Mouse (Mus musculus): ENCODE results near the gene Opn4. TPM values are rescaled to one million over a fixed set of nuclear protein-coding genes. Genes with fewer than 3 reads are reported as not detected.

Gene Opn4
- polyA plus RNA-seq (2016; fragmentation: Nextera tagmentation; extraction: Ambion mirVana): 4.1 and 5.9 TPM in 2 replicates

DNA sequence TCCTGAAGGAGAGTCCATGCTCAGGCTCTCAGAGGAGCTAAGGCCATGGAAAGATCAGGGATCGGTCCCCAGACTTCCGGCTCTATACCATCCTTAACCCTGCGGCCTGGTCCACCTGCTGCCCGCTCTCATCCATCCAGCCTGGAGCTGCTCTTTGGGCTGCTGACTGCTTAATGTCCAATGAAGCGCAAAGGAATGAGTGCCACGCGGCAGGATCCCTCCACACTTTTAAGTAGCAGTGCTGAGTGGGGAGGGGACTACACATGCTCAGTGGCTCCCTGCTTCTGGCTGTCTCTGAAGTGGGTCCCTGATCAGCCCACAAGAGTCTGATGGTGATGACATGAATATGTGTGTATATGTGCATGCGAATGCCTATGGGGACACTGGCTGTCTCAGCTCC lies at the start of gene Opn4:
Gene Opn4 (minus strand): TSS at position 202 of the 400 bp plus-strand sequence.
- H3K4me3 ChIP-seq: no peak within 1 kb of the TSS
- H3K36me3 ChIP-seq: no peaks in the 10 kb centered on the region
- H3K27me3 ChIP-seq (ENCODE audit: insufficient read depth, poor library complexity, severe bottlenecking): no peaks in the 10 kb centered on the region; the same call in 1 of the 2 replicates
- no peak within 1 kb of the TSS for H3K27ac ChIP-seq
- peaks cover 35% of the 10 kb centered on the region for H3K4me1 ChIP-seq
- DNase-seq (ENCODE audit: low spot score): no peak
- 78% methylated on average over 8 of the region's 8 CpGs for WGBS
- H3K9me3 ChIP-seq: no peaks in the 10 kb centered on the region

DNA sequence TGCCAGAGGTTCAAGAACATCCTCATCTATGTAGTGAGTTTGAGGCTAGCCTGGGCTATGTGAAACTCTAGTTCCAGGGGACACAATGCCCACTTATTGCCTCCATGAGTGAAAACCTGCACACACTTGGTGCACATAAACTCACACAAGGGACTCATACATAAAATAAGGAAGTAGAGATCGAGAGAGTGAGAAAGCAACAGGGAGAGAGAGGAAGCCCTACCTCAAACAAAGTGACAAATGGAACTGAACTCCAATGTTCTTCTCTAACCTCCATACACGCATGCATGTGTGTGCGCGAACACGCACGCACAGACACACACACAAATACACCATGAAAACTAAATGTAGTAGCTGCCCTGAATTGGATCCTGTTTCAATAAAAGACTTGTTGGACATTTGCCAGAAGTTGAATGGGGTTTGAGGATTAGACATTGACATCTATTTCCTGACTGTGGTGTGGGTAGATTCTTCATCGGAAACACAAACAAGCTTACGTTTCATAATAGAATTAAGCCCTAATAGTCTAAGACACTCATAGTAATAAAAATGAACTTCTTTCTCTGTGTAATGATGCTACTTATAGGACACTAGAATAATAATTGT lies 48.0 kb upstream of the Opn4 start:
- no peak for DNase-seq (ENCODE audit: low spot score)
- Histone ChIP-seq H3K36me3 (no peaks in the 10 kb centered on the region), H3K4me1 (peaks cover 4% of the 10 kb centered on the region; the same call in 1 of the 2 replicates), H3K27ac (no peak overlapping the region), H3K4me3 (no peak overlapping the region), H3K27me3 (ENCODE audit: insufficient read depth, poor library complexity, severe bottlenecking) (no peaks in the 10 kb centered on the region), H3K9me3 (no peaks in the 10 kb centered on the region)
- 89% methylated on average over 8 of the region's 8 CpGs for WGBS

GRCm38 (mm10) chr14:34644140-34644539 lies 44.2 kb upstream of the Opn4 start:
- WGBS: 48% methylated on average over 7 of the region's 7 CpGs
- Histone ChIP-seq H3K36me3 (no peaks in the 10 kb centered on the region), H3K9me3 (no peaks in the 10 kb centered on the region), H3K4me3 (no peak overlapping the region), H3K4me1 (peaks cover 4% of the 10 kb centered on the region; the same call in 1 of the 2 replicates), H3K27ac (no peak overlapping the region), H3K27me3 (ENCODE audit: insufficient read depth, poor library complexity, severe bottlenecking) (no peaks in the 10 kb centered on the region)
- DNase-seq (ENCODE audit: low spot score): no peak

DNA sequence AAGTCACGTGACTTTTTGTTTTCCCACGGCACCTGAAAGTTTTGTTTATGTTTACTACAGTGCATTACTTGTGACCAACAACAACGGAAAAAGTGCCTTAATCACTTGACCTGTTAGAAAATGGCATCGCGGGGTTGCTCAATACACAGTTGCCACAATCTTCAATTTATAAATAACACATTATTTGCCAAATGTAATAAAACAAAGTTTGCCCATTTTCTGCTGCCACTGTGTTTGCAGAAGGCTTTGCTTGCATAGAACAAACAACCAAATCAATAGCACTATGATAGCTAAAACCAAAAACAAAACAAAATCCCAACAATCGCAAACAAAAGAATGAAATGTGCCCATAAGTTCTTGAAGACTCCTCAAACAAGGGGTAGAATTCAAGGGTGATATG lies 35.8 kb upstream of the Opn4 start:
- Histone ChIP-seq H3K9me3 (no peaks in the 10 kb centered on the region), H3K4me3 (no peak overlapping the region), H3K27ac (no peak overlapping the region), H3K36me3 (no peaks in the 10 kb centered on the region), H3K27me3 (ENCODE audit: insufficient read depth, poor library complexity, severe bottlenecking) (no peaks in the 10 kb centered on the region), H3K4me1 (no peaks in the 10 kb centered on the region)
- DNase-seq (ENCODE audit: low spot score): no peak
- WGBS: 82% methylated on average over 6 of the region's 6 CpGs

DNA sequence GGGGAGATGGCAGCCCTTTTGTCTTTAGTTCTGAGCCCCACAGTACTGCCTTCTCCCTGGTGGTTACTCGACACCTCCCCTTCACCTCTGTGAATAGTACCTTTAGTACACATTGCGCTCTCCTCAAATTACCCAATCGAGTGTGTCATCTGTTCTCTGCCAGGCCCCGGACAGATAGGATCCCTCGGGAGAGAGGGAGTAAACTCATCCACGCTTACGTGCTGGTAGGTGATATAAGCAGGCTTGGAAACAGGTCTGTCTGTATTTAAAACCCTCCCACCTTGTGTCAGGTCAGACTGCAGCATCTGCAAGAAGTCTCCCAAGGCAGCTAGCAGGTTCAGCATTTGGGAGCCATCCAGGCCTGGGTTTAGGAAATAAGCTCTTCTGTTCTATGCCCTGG lies 35.2 kb upstream of the Opn4 start:
- Histone ChIP-seq H3K36me3 (no peaks in the 10 kb centered on the region), H3K4me3 (no peak overlapping the region), H3K27ac (no peak overlapping the region), H3K4me1 (no peaks in the 10 kb centered on the region), H3K27me3 (ENCODE audit: insufficient read depth, poor library complexity, severe bottlenecking) (no peaks in the 10 kb centered on the region), H3K9me3 (no peaks in the 10 kb centered on the region)
- DNase-seq (ENCODE audit: low spot score): no peak
- 38% methylated on average over 7 of the region's 7 CpGs for WGBS

DNA sequence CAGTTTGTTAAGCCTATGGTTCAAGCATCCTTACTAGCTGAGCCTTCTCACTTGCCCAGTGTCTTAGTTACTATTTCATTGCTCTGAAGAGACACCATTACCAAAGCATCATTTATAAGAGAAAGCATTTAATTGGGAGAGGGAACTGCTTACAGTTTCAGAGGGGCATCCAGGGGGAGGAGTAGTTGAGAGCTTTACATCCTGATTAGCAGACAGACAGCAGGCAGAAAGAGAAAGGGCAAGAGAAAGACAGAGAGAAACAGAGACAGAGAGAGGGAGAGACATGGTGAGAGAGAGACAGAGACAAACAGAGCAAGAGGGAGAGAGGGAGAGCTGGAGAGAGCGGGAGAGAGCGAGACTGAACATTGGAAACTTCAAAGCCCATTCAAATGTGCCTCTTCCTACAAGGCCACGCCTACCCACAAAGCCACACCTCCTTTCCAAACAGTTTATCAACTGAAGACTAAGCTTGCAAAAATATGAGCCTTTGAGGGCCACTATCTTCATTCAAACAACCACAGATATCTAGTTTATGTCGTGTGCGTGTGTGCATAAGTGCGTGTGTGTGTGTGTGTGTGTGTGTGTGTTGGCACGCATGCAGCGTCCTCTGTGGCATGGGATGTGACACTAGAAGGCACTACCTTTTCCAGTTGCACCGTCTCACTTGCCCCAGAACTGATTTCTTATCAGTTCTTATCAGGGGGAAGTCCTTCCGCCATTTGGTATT lies 32.9 kb upstream of the Opn4 start:
- Histone ChIP-seq H3K4me3 (no peak overlapping the region), H3K4me1 (no peaks in the 10 kb centered on the region), H3K27me3 (ENCODE audit: insufficient read depth, poor library complexity, severe bottlenecking) (no peaks in the 10 kb centered on the region), H3K36me3 (no peaks in the 10 kb centered on the region), H3K27ac (no peak overlapping the region), H3K9me3 (no peaks in the 10 kb centered on the region)
- 69% methylated on average over 10 of the region's 10 CpGs for WGBS
- DNase-seq (ENCODE audit: low spot score): no peak

DNA sequence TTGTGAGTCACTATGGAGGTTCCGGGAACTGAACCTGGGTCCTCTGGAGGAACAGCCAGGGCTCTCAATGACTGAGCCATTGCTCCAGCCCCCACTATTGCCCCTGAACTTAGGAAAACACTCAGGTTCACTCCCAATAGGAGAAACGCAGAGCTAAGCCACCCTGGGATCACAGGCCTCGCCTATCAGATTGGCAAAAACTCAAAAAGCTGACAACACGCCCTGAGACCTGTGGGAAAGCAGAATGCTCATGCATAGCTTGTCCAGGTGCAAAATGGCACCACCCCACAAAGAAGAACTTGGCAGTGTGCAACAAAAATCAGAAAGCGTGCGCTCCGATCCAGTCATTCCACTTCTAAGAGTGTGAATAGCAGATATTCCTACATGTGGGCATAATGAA lies 26.9 kb upstream of the Opn4 start:
- DNase-seq (ENCODE audit: low spot score): no peak
- Histone ChIP-seq H3K27me3 (ENCODE audit: insufficient read depth, poor library complexity, severe bottlenecking) (no peaks in the 10 kb centered on the region), H3K27ac (no peak overlapping the region), H3K4me3 (no peak overlapping the region), H3K4me1 (peaks cover 11% of the 10 kb centered on the region; the same call in 1 of the 2 replicates), H3K36me3 (no peaks in the 10 kb centered on the region), H3K9me3 (no peaks in the 10 kb centered on the region)
- 83% methylated on average over 7 of the region's 7 CpGs for WGBS

GRCm38 (mm10) chr14:34623531-34624210 lies 23.7 kb upstream of the Opn4 start:
- WGBS: 40% methylated on average over 16 of the region's 16 CpGs
- H3K27me3 ChIP-seq (ENCODE audit: insufficient read depth, poor library complexity, severe bottlenecking): no peaks in the 10 kb centered on the region
- H3K27ac ChIP-seq: 0 out of 2 replicates have a peak overlapping the region, but pooled peaks have one; percentile 56
- no peak overlapping the region for H3K4me3 ChIP-seq
- peak; percentile 90 for DNase-seq (ENCODE audit: low spot score)
- no peaks in the 10 kb centered on the region for H3K36me3 ChIP-seq
- H3K4me1 ChIP-seq: peaks cover 17% of the 10 kb centered on the region
- H3K9me3 ChIP-seq: no peaks in the 10 kb centered on the region

GRCm38 (mm10) chr14:34623074-34623473 lies 23.1 kb upstream of the Opn4 start:
- WGBS: 76% methylated on average over 5 of the region's 5 CpGs
- Histone ChIP-seq H3K4me1 (peaks cover 17% of the 10 kb centered on the region), H3K4me3 (no peak overlapping the region), H3K36me3 (no peaks in the 10 kb centered on the region), H3K9me3 (no peaks in the 10 kb centered on the region), H3K27me3 (ENCODE audit: insufficient read depth, poor library complexity, severe bottlenecking) (no peaks in the 10 kb centered on the region), H3K27ac (no peak overlapping the region; the same call in 1 of the 2 replicates)
- no peak for DNase-seq (ENCODE audit: low spot score)

- H3K36me3 ChIP-seq: no peaks in the 10 kb centered on the region
- H3K4me3 ChIP-seq: no peak overlapping the region
- H3K27ac ChIP-seq: no peak overlapping the region
- peak; percentile 80 for DNase-seq (ENCODE audit: low spot score)
- H3K9me3 ChIP-seq: no peaks in the 10 kb centered on the region
- whole genome bisulfite sequencing: 22% methylated on average over 10 of the region's 10 CpGs
- H3K4me1 ChIP-seq: peaks cover 17% of the 10 kb centered on the region
- peaks cover 5% of the 10 kb centered on the region for H3K27me3 ChIP-seq (ENCODE audit: insufficient read depth, poor library complexity, severe bottlenecking)
Observed at GRCm38 (mm10) chr14:34620611-34621376, 20.9 kb upstream of the Opn4 start.

DNA sequence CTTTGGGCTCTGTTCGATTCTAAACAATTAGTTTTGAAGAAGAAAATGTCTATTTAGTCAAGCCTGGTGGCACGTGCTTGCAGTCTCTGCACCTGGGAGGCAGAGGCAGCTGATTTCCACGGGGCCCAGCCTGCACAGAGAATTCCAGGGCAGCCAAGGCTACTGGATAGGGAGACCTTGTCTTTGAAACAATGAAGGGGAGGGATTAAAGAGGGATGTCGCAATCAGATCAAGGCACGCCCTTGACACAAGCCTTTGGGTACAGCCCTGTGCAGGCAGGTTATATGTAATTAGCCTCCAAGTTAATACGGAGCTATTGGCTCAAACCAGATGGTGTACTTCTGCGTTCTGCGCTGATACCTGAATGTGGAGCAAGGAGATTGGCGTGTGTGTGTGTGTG lies 18.9 kb upstream of the Opn4 start:
- Histone ChIP-seq H3K27me3 (ENCODE audit: insufficient read depth, poor library complexity, severe bottlenecking) (peaks cover 21% of the 10 kb centered on the region), H3K27ac (no peak overlapping the region), H3K4me1 (peaks cover 28% of the 10 kb centered on the region), H3K4me3 (no peak overlapping the region), H3K9me3 (no peaks in the 10 kb centered on the region), H3K36me3 (no peaks in the 10 kb centered on the region)
- 33% methylated on average over 9 of the region's 9 CpGs for whole genome bisulfite sequencing
- DNase-seq (ENCODE audit: low spot score): no peak

GRCm38 (mm10) chr14:34616821-34617220 lies 16.9 kb upstream of the Opn4 start:
- 2% methylated on average over 8 of the region's 8 CpGs for WGBS
- Histone ChIP-seq H3K9me3 (no peaks in the 10 kb centered on the region), H3K4me1 (peaks cover 21% of the 10 kb centered on the region), H3K36me3 (no peaks in the 10 kb centered on the region), H3K27me3 (ENCODE audit: insufficient read depth, poor library complexity, severe bottlenecking) (peaks cover 21% of the 10 kb centered on the region), H3K27ac (no peak overlapping the region), H3K4me3 (no peak overlapping the region)
- DNase-seq (ENCODE audit: low spot score): peak; percentile 93

All from heart, embryonic 10.5 days (tissue).